17 mouse cellular contexts compared by ENCODE assay signal in the genomic region with DNA sequence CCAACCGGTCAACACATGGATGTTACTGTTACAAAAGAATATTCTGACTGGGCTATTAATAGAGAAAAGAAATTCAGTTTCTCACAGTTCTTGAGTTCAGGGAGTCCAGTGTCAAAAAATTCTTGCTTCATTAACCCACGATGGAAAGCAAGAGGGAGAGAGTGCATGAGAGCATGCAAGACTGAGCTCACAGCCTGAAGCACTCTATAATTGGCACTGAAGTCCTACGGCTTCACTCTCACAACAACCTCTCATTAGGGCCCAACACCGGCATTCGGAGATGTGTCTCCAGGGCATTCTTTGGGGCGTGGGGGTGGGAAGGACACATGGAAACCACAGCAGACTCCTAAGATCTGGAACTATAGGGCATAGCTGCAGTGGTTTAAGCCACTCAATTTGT. TPM values are rescaled to one million over a fixed set of nuclear protein-coding genes. Genes with fewer than 3 reads are reported as not detected.
DNase-seq lines count a peak whose midpoint lies in the region; ATAC-seq and TF ChIP-seq lines count a peak whose summit lies in the region.
"Had no signal": no experiment of that assay in that cellular context is flagged by ENCODE, and none has a peak within 500 bp of the region (broad histone marks: within the 10 kb centered on the region; RNA-seq: fewer than 3 reads in every experiment).

No protein-coding gene starts in this region.

- CTCF ChIA-PET in Patski (lab: Charles Lee), result no interaction called here

- intact Hi-C loops in left cerebral cortex, postnatal 36 days (cut with DNase I), result no loop called here

- peaks cover 60% of the 10 kb centered on the region for H3K4me1 ChIP-seq in forebrain, embryonic 10.5 days
- peaks cover 10% of the 10 kb centered on the region; the same call in 1 of the 2 replicates for H3K4me1 ChIP-seq in forebrain, postnatal 0 days (ENCODE audit: insufficient read depth)
- no peaks in the 10 kb centered on the region for H3K4me1 ChIP-seq in hindbrain, embryonic 16.5 days (ENCODE audit: control insufficient read depth, insufficient read depth, low read depth, low read length)
- no peaks in the 10 kb centered on the region for H3K4me1 ChIP-seq in hindbrain, postnatal 0 days (ENCODE audit: insufficient read depth, low read length)
- H3K4me1 ChIP-seq: liver, embryonic 13.5 days had no signal

- peak overlapping the region; percentile 69 for H3K27ac ChIP-seq in forebrain, embryonic 10.5 days
- no peak overlapping the region for H3K27ac ChIP-seq in forebrain, postnatal 0 days (ENCODE audit: low read depth, low read length)
- H3K27ac ChIP-seq in hindbrain, embryonic 16.5 days (ENCODE audit: low read depth, low read length), result no peak overlapping the region
- no peak overlapping the region for H3K27ac ChIP-seq in hindbrain, postnatal 0 days
- H3K27ac ChIP-seq: intestine, embryonic 15.5 days; liver, embryonic 13.5 days had no signal

- H3K4me2 ChIP-seq in forebrain, postnatal 0 days (ENCODE audit: low read depth), result no peak overlapping the region
- no peak overlapping the region for H3K4me2 ChIP-seq in hindbrain, embryonic 16.5 days (ENCODE audit: low read length)
- H3K4me2 ChIP-seq in hindbrain, postnatal 0 days (ENCODE audit: low read depth, low read length), result no peak overlapping the region
- H3K4me2 ChIP-seq: intestine, embryonic 15.5 days; liver, embryonic 13.5 days had no signal

- no peak overlapping the region for H3K4me3 ChIP-seq in forebrain, embryonic 10.5 days
- H3K4me3 ChIP-seq in forebrain, postnatal 0 days (ENCODE audit: low read depth, low read length), result no peak overlapping the region
- no peak overlapping the region for H3K4me3 ChIP-seq in hindbrain, embryonic 16.5 days (ENCODE audit: low read length)
- H3K4me3 ChIP-seq in hindbrain, postnatal 0 days (ENCODE audit: low read length), result no peak overlapping the region
- H3K4me3 ChIP-seq: intestine, embryonic 15.5 days; liver, embryonic 13.5 days had no signal

- in situ Hi-C loops in Patski (cut with MboI; ENCODE audit: low pct_unique_long_range_greater_than_20kb), result no loop called here

- H3K36me3 ChIP-seq in forebrain, embryonic 10.5 days (replicated peaks), result no peaks in the 10 kb centered on the region
- H3K36me3 ChIP-seq in forebrain, postnatal 0 days (ENCODE audit: insufficient read depth), result no peaks in the 10 kb centered on the region
- H3K36me3 ChIP-seq in hindbrain, embryonic 16.5 days (ENCODE audit: control insufficient read depth, insufficient read depth, low read length), result no peaks in the 10 kb centered on the region
- no peaks in the 10 kb centered on the region for H3K36me3 ChIP-seq in hindbrain, postnatal 0 days (ENCODE audit: insufficient read depth, low read length)
- H3K36me3 ChIP-seq: intestine, embryonic 15.5 days; liver, embryonic 13.5 days had no signal

- POLR2A ChIA-PET in Patski (lab: Charles Lee), result interaction anchor here (0.5 kb wide), 1 partner anchor 80 kb away, joined by 4 read pairs; no protein-coding TSS in a partner anchor

- no peaks in the 10 kb centered on the region for H3K9me3 ChIP-seq in forebrain, embryonic 10.5 days
- H3K9me3 ChIP-seq in forebrain, postnatal 0 days (ENCODE audit: low read length), result no peaks in the 10 kb centered on the region
- H3K9me3 ChIP-seq in hindbrain, embryonic 16.5 days (ENCODE audit: control insufficient read depth, low read length), result no peaks in the 10 kb centered on the region
- H3K9me3 ChIP-seq in hindbrain, postnatal 0 days (ENCODE audit: low read length), result no peaks in the 10 kb centered on the region
- H3K9me3 ChIP-seq: intestine, embryonic 15.5 days; liver, embryonic 13.5 days had no signal

- no peak for ATAC-seq in forebrain, postnatal 0 days
- ATAC-seq in hindbrain, embryonic 16.5 days, result peak; percentile 15; the same call in 1 of the 2 replicates
- ATAC-seq in hindbrain, postnatal 0 days, result no peak
- ATAC-seq in Patski, result peak; percentile 88
- ATAC-seq: activated CD4-positive, CD25-positive, alpha-beta regulatory T cell, adult 4 months; intestine, embryonic 15.5 days had no signal

- no peak overlapping the region for H3K9ac ChIP-seq in forebrain, postnatal 0 days
- H3K9ac ChIP-seq in hindbrain, embryonic 16.5 days (ENCODE audit: low read depth, low read length), result no peak overlapping the region
- H3K9ac ChIP-seq in hindbrain, postnatal 0 days (replicated peaks; ENCODE audit: low read length), result no peak overlapping the region
- H3K9ac ChIP-seq: intestine, embryonic 15.5 days; liver, embryonic 13.5 days had no signal

- DNase-seq in forebrain, embryonic 10.5 days (ENCODE audit: extremely low spot score, low spot score), result no peak
- DNase-seq in forebrain, postnatal 0 days, result no peak
- DNase-seq in hindbrain, postnatal 0 days (ENCODE audit: low spot score), result no peak
- DNase-seq in Patski (ENCODE audit: low read depth, low spot score), result peak; percentile 19
- peak; percentile 11 for DNase-seq in forelimb bud, embryonic 11.5 days (ENCODE audit: low read depth, low spot score)
- no peak for DNase-seq in left cerebral cortex, postnatal 36 days (ENCODE audit: low spot score in 2 of 2)
- no peak for DNase-seq in right cerebral cortex, postnatal 36 days (ENCODE audit: low spot score in 2 of 2)
- DNase-seq: adrenal gland, postnatal 36 days; cerebellum, postnatal 36 days; gastrocnemius, postnatal 14 days; layer of hippocampus, postnatal 36 days; liver, embryonic 13.5 days; thymus, postnatal 14 days had no signal

- TF ChIP-seq CTCF in forebrain, postnatal 0 days (IDR thresholded peaks at IDR 0.05; ENCODE audit: low read depth), result no peak
- no peak for TF ChIP-seq CTCF in hindbrain, postnatal 0 days (IDR thresholded peaks at IDR 0.05; ENCODE audit: low read depth)
- no peak for TF ChIP-seq CTCF in Patski (IDR thresholded peaks at IDR 0.05)

- no peaks in the 10 kb centered on the region for H3K27me3 ChIP-seq in forebrain, embryonic 10.5 days (ENCODE audit: poor library complexity, severe bottlenecking)
- no peaks in the 10 kb centered on the region for H3K27me3 ChIP-seq in forebrain, postnatal 0 days (ENCODE audit: insufficient read depth, low read length)
- no peaks in the 10 kb centered on the region for H3K27me3 ChIP-seq in hindbrain, embryonic 16.5 days (replicated peaks; ENCODE audit: control insufficient read depth, insufficient read depth, low read length)
- H3K27me3 ChIP-seq in hindbrain, postnatal 0 days (ENCODE audit: insufficient read depth, low read length), result no peaks in the 10 kb centered on the region
- no peaks in the 10 kb centered on the region for H3K27me3 ChIP-seq in Patski
- H3K27me3 ChIP-seq: CH12.LX; intestine, embryonic 15.5 days; liver, embryonic 13.5 days had no signal

- 45% methylated on average over 6 of the region's 6 CpGs for WGBS in forebrain, embryonic 10.5 days
- WGBS in forebrain, postnatal 0 days, result 30% methylated on average over 6 of the region's 6 CpGs
- 68% methylated on average over 6 of the region's 6 CpGs for WGBS in hindbrain, embryonic 16.5 days
- 54% methylated on average over 6 of the region's 6 CpGs for WGBS in hindbrain, postnatal 0 days

RNA-seq across cellular contexts. Expression of a gene that starts 12.5 kb away (rescaled TPM):
- 13.1 and 13.8 TPM in 2 replicates for polyA plus RNA-seq in forebrain, embryonic 10.5 days (2016; fragmentation: Nextera tagmentation; extraction: Ambion mirVana)
- total RNA-seq in forebrain, postnatal 0 days (2014; rRNA removed), result 89.1 and 93.3 TPM in 2 replicates
- 37.8 and 43.7 TPM in 2 replicates for polyA plus RNA-seq in forebrain, postnatal 0 days (2015; fragmentation: Nextera tagmentation; extraction: Ambion mirVana)
- 22.3 and 25.1 TPM in 2 replicates for polyA plus RNA-seq in hindbrain, embryonic 16.5 days (2015; fragmentation: Nextera tagmentation; extraction: Ambion mirVana)
- total RNA-seq in hindbrain, postnatal 0 days (2014; rRNA removed), result 76.8 and 77.3 TPM in 2 replicates
- polyA plus RNA-seq in hindbrain, postnatal 0 days (2015; fragmentation: Nextera tagmentation; extraction: Ambion mirVana), result 40.8 and 44.7 TPM in 2 replicates
- 74.0 TPM for polyA plus RNA-seq in Patski (2021)
- 100 to 1,000 TPM; 242 to 256 TPM for total RNA-seq in left cerebral cortex, postnatal 36 days (2021)
- total RNA-seq: CH12.LX had no signal

Comparison
In these comparisons a context has a peak if more than half of its experiments do, and no peak if none do; other contexts are left out.
1. ATAC-seq: peak in hindbrain, embryonic 16.5 days (single experiment) and Patski (single experiment); none in forebrain, postnatal 0 days (single experiment) and hindbrain, postnatal 0 days (single experiment).
2. DNase-seq: peak in Patski (single experiment) and forelimb bud, embryonic 11.5 days (single experiment); none in forebrain, embryonic 10.5 days (single experiment), forebrain, postnatal 0 days (single experiment), hindbrain, postnatal 0 days (single experiment), left cerebral cortex, postnatal 36 days (0 of 2) and right cerebral cortex, postnatal 36 days (0 of 2).